Mouse (Mus musculus): ENCODE measurements around the gene Gatb. TPM values are rescaled to one million over a fixed set of nuclear protein-coding genes. Genes with fewer than 3 reads are reported as not detected.

Gene Gatb
- polyA plus RNA-seq, 3 experiments from 2014 or later = 14.5 to 21.5 (median 18.3) TPM

DNA sequence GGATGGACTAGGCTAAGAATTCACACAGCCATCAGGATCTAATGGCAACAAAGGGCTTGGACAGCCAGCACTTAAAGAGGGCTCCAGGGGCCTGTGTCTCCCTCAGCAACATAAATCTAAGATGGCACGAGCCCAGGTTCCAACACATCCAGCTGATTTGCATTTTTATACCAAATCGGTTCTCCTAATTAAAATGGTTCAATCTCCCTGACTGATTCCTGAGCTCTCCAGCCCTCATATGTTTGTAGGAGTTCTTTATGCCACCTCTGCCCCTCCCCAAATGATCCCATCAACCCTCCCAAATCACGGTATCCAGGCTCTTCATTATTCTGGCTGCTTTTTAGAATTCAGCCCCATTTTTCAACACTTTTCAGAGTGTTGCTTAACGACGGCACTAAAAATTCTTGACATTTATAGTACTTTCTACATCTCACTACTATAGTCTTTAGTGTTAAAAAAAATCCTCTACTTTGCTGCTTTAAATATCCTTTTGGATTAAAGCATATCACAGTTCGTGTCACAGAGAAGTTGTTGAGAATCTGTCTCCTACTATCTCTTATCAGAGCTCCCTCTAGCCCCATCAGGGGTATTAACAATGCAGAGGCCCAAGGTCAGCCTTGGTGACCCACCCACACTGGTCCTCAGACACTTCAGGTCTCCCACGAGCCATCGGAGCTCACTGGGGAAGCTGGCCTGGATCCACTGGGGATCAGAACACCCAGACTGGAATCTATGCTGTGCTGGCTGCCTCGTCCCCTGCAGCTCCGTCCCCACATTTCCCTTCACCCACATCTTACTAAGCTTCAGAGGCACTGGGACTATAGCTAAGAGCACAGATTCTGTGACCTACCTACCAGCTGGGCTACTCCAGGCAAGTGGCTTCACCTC is 88.3 kb downstream of the Gatb start:
- no peak for ATAC-seq

DNA sequence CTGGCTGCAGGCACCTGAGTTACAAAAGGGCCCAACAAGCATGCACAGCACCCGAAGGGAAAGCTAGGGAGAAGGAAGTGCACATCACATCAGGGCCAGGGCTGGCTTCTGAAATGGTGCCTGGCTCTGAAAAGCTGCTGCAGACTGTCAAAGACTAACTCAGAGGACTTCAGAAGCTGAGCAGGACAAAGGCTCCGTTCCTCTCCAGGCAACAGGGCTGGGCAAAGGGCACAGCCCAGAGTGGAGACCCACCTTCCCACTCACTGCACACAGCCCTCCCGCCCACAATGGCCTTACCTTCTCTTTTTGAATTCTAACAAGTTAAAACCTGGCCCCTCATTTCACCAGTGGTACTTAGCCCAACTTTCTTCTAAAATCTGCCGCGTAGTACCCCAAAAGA is 89.9 kb downstream of the Gatb start:
- ATAC-seq = no peak

DNA sequence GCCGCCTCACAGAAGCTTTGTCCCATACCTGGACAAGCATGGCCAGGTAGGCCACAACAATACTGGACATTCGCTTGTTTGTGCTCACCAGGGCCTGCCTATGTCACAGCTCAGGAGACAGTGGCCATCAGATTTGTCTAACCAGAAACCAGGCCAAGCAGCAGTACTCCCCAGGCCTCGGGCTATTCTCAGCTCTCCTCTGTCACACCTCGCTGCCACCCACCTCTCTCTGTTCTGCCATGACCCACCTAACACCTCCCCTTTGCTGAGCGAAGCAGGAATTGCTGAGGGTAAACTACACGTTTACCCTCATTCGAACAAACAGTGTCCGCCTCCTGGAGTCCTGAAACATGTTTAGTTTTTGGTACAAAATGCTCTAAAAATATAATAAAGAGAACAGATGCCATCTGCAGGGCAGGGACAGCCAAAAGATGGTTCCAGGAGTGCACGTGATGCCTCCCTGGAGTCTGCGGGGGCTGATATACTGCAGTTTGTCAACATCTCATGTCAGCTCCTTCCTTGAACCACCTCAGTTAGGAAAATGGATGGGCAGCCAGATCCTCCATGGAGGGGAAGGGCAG is 90.8 kb downstream of the Gatb start:
- no peak for ATAC-seq

DNA sequence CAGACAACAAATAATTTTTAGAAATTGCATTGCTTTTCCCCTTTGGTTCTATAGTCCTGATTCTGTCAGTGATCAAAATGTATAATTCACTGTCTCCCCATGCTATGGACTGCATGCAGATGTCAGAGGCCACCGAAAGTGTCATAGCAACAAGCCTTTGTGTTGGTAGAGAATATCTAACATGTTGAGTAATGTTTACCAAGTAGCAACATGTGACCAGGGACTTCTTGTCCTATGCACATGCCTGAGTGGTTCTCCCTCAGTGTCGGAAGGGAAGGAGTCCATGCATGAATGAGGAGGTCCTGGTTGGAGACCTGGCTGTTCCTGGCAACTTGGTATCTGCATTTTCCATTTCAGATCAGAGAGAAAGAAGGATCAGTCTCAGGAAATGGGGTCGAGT is 92.2 kb downstream of the Gatb start:
- ATAC-seq = no peak

DNA sequence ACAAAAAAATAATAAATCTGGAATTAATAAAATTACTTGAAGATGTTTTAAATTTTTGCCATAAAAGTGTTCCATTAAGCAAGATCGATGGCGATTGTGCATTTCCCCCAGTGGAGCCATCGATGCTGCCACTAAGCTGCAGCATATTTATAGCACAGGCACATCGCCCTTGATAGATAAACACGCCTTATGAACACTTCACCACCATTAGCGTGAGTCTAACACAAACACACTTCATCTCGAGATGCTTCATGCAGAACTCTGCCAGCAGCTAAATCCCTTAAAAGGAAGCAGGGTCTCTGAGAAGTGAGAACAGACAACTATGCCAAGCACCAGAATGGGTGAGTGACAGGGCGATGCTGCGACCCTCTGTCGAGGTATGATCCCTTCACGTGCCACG is 92.8 kb downstream of the Gatb start:
- ATAC-seq = no peak

DNA sequence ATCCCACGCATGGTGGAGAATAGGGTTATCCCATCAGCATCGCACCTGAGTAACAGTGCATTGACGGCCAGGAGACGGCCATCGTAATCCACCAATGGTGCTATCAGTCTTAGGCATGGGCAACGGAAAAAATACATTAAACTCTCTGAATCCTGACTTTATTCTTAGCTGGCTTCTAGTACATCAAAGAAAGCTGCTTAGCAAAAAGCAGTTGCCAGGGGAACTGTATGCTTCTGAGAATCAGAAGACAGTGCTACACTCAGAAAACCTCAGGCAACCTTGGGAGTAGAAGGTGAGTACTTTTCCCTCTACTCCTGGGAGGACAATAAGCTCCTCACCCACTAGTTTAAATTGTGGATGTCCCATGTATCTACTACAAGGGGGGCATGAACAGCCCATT is 93.8 kb downstream of the Gatb start:
- ATAC-seq = no peak

DNA sequence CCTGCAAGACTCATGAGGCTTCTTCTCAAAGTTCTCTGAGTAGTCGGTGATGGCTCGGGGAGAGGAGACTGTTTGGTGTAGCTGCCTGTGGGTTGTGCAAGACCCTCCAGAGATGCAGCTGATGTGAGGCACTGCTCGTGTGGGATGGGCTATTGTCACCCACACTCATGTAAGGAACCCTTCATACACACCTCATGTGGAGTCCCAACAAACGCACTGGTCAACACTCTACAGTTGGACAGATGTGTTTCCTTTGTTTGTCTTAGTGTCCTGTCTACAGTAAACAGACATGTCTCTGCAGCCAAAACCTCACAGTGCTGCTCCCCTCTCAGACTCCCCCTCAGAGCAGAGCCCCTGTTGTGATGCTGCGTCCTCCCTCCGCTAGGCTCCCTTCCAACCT is 95.9 kb downstream of the Gatb start:
- no peak for ATAC-seq

DNA sequence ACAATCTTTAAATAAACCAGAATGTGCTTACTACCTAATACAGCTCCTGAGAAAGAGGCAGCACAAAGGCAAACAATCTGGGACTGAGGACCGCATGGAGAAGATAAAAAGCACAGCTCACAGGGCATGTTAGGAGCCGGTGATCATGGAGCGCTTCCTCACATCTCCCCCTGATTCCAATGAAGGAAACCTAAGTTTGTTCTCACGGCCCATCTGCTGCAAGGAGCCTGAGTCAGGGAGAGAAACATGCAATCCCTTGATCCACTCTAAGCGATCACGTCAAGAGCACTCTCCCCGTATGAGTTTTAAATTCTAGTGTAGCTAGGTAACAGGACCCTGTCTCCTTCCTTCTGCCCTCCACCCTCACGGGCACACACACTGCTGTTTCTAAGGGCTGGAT is 103.2 kb downstream of the Gatb start:
- ATAC-seq = no peak

DNA sequence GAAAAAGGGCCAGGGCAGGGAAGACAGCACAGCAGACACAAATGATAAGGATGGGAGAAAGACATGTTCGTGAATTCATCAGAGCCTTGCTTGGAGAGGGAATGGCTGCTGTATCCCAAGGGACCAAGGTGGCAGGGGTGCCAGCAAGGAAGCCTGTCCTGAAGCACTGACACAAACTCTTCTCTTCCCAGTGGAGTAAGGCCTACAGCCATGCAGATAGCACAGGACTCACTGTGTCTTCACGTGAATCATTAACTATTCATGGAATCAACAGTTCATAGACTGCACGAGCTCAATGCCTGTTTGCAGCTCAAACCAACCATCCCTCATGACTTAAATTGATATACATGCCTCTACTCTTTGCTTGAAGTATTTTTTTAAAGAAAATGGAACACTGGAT is 104.0 kb downstream of the Gatb start:
- no peak for ATAC-seq

DNA sequence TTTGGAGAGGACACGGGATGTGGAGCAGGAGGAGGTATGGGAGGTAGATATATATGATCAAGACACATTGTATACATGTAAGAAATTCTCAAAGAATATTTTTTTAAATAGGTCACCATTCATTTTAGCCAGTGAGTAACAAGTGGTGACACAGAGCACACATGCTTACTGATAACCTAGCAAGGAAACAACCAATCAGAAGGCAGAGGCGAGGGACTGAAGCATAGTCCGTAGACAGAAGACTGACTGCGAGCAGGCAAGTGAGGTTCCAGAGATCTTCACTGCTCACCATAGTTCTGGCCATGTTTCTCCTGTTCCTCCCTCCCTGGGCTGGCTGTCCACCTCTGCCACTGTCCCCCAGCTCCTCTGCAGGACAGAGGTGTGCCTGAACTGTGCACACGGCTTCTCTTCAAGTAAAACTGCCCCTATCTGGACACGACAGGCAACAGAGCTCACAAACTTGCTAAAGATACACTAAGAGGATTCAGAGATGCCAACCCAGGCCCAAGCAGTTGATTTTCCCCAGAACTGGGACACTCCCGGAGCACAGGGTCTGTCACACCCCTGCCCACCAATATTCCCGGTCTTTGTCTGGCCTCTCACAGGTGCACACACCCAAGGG is 105.5 kb downstream of the Gatb start:
- ATAC-seq = no peak

DNA sequence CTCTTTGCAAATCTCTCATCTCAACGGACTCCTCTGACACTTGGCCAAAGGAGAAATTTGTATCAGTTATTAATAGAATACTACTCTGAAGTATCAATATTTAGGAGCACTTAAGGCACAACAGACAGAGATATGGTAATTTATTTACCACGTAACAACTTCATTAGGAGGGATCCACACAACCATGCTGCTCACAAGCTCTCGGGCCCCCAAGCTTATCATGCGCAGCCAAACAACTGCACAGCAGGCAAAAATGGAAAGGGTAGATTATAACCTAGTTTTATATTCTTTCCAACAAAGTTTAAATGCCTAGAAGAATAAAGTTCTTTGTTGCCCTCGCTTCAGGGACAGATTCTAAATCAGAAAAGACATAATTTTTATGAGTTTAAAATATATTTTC is 106.0 kb downstream of the Gatb start:
- no peak for ATAC-seq

DNA sequence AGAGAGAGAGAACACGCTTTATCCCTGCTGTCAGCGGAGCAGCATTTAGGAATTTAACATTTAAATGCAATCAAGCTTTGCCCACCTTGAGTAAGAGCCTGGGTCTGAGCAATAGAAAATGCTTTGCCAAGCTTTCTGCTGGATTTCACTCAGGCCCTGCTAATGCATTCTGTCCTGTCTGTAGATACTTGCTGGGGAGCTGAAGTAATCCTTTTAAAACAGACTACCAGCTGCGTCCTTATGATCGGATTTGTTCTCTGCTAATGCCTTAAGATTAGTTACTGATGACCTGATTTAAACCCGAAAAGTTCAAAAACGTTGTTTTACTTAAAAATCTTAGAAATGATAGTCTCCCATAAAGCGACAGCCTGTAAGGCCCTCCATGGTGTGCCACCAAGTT is 107.2 kb downstream of the Gatb start:
- no peak for ATAC-seq

DNA sequence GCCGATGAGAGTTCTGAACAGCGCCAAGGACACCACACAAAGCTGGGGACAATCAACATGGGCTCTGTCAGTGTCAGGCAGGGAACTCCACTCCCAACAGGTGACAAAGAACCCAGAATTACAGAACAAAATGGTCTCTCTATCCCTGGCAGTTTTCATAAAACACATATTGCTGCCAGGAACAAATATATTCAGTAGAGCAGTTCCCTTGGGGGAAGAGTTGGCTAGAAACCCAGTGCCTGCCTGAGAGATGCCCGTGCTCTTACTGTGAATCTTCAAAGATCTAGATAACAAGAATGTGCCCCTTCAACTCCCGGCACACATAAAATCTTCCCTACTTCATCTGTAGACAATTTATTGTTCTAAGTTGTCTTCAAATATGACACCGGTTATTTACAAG is 109.7 kb downstream of the Gatb start:
- no peak for ATAC-seq

DNA sequence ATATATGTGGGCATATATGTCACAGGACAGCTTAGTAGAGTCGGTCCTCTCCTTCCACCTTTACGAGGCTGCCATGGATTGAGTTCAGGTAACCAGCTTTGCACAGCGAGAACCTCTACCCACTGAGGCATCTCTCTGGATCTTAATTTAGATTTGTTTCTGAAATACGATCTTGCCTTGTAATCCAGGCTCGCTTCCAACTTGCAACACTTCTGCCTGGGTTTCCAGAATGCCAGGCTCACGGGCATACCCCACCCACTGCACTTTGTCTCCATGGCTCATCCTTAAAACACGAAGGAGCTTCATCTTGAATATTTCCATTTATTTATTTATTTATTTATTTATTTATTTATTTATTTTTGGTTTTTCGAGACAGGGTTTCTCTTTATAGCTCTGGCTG is 111.4 kb downstream of the Gatb start:
- ATAC-seq = no peak

DNA sequence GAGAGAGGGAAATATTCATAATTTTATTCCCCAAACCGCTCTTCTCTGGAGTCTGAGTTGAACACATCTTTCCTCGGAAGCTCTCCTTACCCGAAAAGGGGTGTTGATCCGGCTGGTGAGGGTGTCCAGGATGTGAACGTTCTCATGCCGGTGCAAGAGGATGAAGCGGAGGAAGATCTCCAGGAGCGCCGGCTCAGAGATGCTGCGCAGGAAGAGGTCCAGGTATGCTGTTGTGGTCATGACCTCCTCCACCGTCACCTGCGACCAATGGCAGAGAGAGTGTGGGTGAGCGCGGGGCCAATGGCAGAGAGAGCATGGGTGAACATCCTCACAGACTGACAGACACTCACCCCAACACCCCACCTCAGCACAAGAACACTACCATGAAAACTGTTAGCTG is 114.4 kb downstream of the Gatb start:
- ATAC-seq = no peak

DNA sequence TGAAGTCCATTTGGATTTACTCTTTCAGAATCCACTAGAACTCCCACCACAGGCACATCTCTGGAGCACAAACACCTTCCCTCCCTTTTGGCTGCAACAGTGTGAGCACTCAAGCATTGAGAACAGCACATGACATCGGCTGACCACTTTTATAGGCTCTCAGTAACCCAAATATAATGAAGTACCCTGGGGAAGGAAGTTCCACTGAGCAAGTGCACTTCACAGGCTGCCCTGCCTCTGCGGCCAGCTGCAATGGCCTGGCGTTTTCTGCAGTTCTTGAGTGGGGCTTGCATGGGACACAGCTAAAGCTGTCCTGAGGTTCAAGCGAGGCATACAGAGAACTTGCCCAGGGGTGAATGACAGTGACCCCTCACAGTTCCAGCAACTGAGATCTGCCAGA is 117.2 kb downstream of the Gatb start:
- ATAC-seq = no peak

DNA sequence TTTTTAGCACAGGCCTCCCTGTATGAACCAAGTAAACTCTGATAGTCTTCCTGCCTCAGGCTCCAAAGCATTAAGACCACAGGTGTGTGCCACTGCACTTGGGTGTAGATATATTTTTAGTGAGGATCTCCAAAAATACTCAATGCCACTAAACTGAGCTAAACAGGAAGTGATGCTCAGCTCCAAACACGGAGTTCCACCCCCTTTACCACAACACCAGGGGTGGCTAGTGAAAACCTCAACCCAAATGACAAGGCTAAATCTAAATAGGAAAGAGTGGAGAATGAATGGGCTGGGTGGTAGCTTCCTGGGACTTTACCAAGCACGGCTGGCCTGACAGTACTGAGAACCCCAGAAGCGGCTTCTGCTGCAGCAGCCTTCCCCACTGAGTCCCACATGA is 119.1 kb downstream of the Gatb start:
- no peak for ATAC-seq

DNA sequence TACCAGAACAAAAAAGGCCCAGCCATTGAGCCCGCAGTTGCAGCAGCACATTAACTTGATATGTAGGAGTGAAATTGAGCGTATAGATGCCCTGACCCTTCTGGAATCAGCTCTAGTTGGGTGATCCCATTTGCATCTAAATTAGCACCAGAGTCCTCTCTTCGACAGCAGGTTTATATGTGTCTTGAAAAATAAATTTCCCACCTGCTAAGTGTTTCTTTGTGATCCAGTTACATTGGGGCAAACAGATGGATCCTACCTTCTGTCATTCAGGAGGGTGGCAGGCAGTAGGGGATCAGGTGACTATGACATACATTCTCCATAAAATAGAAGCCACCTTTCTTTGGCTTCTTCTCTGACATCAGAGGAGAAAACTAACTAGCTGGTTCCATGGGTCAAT is 121.1 kb downstream of the Gatb start:
- ATAC-seq = no peak

DNA sequence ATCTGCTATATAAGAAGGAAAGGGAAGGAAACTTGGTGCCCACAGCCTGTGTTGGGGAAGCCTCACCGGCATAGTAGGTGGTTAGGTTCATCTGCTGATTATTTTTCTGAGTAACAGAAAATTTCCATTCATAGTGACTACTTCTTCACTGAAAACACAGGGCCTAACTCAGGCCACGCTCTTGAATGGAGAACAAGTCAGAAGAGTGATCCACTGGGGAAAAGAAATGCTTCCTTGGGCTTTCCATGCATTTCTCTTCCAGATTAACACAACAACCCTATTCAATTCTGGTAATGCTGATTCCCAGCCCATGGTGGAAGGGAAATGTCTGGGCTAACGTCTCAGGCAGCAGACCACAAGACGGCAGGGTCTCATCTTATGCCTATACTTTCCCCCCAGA is 124.6 kb downstream of the Gatb start:
- ATAC-seq = no peak

DNA sequence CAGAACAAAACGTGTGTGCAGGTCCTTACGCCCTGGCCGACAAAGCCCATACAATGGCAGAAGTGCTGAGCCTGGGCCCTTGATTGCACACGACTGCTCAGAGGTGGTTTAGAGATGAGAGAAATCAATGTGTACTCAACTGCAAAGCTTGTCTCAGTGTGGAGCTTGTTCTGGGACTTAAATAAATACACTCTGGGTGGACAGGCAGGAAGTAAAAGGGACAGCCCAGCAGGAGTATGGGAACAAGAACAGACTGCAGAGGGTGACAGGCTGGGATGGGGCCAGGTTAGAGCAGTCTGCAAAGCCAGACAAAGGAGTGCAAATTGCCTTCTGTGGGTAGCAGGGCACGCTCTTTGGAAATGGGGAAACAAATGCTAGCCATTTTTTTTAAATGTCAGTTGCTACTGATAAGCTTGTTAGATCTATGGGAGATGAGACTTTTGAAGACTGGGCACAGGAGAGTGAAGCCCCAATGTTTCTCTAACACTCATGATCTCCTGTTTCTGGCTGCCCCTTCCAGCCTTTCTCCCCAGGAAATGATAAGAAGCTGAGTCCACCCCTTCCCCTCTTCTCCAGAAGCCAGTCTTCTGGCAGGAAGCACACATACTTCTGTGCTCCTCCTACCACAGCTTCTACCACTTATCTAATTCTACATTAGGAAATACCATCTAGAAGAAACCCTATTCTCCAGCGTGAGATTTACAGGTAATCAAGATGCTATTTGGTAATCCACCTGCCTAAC is 129.4 kb downstream of the Gatb start:
- ATAC-seq = no peak
